Mouse (Mus musculus) common myeloid progenitor, adult 5-6 weeks (primary cell): Measurements from ENCODE around the gene Nnmt. TPM values are rescaled to one million over a fixed set of nuclear protein-coding genes. Genes with fewer than 3 reads are reported as not detected.

Experiments used
- ATAC-seq: replicated peaks from 2 replicates; pipeline ENCODE4 v1.8.0; 2016; ENCODE audit warnings: low read depth, mild to moderate bottlenecking, moderate TSS enrichment, inconsistent platforms; ENCODE audit not compliant: poor library complexity, severe bottlenecking
- total RNA-seq: library from RNA; stranded (forward); fragments of 200-1000, 187-1606 nt; gene quantifications from 2 replicates; pipeline ENCODE4 v1.2.3, GENCODE M21; 2017

Gene Nnmt
- total RNA-seq, 1 experiment from 2014 or later, result not detected

- ATAC-seq, result no peak
These were observed 24.1 kb downstream of the Nnmt start for GRCm38 (mm10) chr9:48580808-48581207.

- ATAC-seq, result no peak
These were observed 42.6 kb downstream of the Nnmt start for GRCm38 (mm10) chr9:48562388-48562787.

DNA sequence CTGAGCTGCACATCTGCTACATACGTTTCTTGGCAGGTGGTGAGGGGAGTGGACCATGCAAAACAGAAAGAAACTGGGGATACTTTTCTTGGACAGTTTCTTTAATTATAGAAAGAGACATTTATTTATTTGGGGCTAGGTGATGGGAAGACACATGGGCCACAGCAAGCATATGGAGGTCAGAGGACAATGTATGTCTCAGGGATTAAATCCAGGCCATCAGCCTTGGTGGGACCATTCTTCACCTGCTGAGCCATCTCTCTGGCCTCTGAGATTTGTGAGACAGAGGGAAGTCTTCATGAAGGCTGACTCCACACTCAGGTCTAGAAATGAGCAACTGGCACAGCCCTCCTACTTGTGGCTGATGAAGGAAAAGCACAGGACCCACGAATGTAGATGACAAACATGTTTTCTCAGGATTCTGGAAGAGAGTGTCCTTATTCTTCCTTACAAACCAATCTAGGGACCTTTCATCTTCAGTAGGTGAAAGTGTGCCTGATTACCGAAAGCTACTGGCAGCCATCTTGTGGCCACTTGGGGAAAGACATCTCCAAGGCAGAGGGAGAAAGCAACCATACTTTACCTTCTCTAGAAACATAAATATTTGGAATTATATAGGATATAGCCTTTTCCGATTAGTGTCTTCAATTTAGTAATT lies 45.3 kb downstream of the Nnmt start:
- ATAC-seq, result 0 out of 2 replicates have a peak, but pooled peaks have one; percentile 54

DNA sequence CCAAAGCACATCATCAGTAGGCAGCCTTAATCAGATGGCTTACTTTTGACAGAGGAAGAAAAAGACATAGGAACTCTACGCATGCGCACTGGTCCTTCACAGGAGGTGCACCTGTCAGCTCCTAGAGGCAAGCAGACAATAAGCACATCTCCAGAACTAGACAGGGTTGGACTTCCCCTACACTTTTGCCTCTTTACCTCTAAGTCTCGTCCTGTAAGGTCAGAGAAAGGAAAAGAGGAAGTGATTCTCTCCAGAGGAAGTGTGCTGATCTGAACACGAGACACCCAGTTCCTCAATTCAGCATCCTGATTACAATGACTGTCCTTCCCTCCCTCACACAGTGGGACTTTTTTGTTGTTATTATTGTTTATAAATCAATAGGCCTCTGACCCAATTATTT lies 46.3 kb downstream of the Nnmt start:
- peak; percentile 97 for ATAC-seq

- ATAC-seq, result no peak
These were observed 55.9 kb downstream of the Nnmt start for GRCm38 (mm10) chr9:48549056-48549455.

DNA sequence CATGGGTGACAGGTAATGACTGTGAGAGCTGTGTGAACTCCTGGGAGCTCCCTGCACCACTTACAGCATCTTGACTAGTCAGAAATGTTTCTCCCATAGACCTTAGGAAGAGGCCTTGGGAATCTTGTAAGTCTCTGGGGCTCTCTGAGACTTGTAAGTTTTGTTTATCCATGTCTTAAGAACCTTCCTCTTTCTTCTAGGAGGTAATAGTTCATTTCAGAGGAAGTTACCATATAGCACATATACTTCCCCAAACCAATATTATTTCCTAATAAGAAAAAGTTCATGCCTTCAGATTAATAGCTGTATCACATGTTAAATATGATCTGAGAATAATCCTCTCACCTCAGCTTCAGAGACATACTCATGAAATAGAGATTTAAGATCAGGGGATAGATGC lies 57.7 kb downstream of the Nnmt start:
- no peak for ATAC-seq

Other genes starting within 250 kb of the Nnmt start
- gene Rexo2, start 124.5 kb downstream of the Nnmt start, total RNA-seq, result 164 and 190 TPM in 2 replicates
- gene Rbm7, start 109.9 kb downstream of the Nnmt start, total RNA-seq, result 84.4 and 91.8 TPM in 2 replicates
- 6.5 and 14.3 TPM in 2 replicates for gene Gm5617, start 109.7 kb downstream of the Nnmt start, total RNA-seq
- gene Zbtb16, start 231.1 kb upstream of the Nnmt start, total RNA-seq, result 5.5 and 7.3 TPM in 2 replicates